Mouse (Mus musculus) natural killer cell, adult 2 months (primary cell): Measurements from ENCODE around the gene Cox17.

Experiments used
- DNase-seq, 2 experiments: peaks; one replicate each; pipeline ENCODE4 v3.0.0; 2022; ENCODE audit warnings: low spot score in 2 of 2

Gene Cox17

GRCm38 (mm10) chr16:38349881-38350280 lies 3.1 kb downstream of the Cox17 start:
- no peak for DNase-seq

DNA sequence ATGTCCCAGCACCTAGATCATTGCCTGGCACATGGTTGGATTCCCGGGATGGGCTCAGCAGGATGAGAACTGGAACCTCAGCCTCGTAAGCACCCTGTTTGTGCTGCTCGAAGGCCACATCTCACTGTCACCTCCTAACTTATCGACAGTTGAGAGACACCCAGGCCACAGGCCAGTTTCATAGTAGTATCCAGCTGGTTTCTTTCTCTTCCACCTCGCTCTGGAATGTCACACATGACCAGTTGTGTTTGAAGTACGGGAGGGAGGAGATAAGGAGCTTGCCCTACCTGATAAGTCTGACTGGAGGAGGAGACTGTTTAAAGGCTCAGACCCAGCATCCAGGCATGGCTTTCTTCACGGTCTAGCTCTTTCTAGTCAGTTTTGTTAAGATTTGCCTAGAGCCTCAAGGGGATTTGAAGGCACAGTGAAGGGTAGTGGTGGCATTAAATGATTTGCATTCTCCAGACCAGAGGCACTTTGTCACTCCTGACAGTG lies 3.6 kb downstream of the Cox17 start:
- DNase-seq, result peak in 1 of 2 experiments; percentile 3

DNA sequence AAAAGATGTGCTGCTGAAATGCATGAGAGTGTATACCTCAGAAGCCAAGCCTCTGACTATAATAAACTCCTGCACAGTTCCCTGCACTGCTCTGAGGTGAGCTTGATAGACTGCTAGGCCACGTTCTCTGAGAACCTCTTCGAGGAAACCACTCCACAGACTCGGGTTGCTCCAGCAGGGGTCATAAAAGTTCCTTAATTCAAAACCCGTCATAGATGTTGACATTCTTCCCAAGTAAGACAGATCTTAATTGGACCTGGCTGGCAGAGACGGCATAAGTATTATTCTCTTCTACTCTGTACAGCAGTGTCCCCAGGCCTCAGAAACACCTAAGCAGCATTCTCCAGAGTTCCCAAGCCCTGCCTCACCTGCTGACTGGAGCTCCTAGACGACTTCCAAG lies 4.1 kb downstream of the Cox17 start:
- DNase-seq, result no peak

GRCm38 (mm10) chr16:38352031-38352430 lies 5.2 kb downstream of the Cox17 start:
- no peak for DNase-seq

- DNase-seq, result no peak
Observed at GRCm38 (mm10) chr16:38352851-38353250, 6.1 kb downstream of the Cox17 start.

DNA sequence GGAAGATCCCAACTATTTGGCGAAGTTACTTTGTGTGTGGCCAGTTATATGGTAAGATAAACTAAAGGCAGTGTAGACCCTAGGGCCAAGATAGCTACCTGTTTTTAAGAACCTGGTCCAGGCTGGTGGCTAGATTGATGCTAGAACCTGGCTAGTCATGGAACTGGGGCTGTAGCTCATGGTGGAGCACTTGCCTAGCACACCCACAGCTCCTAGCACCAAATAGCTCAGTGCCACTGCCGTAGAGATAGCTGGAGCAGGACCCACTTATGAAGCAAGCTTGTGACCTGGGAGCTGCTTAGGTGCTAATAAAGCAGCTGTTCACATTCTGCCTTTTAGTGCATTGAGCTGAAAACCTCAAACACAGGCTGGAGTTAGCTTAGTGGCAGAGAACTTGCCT lies 6.9 kb downstream of the Cox17 start:
- no peak for DNase-seq

DNA sequence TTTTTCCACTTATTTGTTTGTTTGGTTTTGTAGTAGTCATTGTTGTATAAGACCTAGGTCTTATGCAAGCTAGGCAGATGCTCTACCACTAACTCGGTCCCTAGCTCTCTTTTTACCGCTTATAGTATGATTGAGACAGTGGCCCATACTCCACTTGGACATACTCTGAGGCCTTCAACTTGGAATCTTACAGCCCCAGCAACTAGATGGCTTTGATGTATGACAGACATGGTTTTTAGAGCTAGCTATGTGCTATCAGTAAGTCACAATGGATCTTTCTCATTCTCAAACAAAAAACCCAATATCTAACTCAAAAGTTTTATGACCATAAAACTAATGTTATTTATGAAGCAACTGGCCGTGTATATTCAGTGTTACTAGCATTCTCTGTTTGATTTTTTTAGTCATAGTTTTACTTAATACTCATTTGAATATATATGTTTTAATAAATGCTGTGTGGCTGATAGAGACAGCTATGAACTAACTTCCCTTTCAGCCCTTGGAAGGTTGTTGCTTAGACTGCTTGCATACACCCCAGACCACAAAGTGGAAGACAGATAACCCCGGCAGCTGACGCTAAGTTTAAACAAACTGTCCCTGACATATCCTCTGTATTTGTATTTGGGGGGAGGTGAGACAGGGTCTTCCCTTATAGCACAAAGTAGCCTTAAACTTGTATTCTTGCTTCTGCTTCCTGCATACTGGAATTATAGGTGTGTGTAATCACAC lies 7.6 kb downstream of the Cox17 start:
- DNase-seq, result no peak

- no peak for DNase-seq
Observed at GRCm38 (mm10) chr16:38358256-38358812, 11.5 kb downstream of the Cox17 start.

GRCm38 (mm10) chr16:38359241-38359640 lies 12.4 kb downstream of the Cox17 start:
- DNase-seq, result no peak

DNA sequence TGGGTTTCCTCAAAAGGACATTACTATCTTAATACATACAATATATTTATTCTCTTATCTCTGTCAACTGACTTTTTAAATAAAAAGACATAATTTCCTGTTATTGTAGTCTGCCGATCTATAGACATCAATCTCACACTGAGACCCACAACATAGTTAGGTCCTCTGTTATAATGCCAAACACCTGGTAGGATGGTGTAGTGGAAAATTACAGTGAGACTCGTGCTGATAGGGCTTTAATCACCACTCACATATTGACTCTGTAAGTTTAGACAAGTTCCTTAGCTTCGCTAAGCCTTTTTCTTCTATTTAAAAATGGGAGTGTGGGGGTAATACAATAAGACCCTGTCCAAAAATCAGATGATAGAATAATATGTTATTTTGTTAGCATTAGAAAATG lies 13.1 kb downstream of the Cox17 start:
- no peak for DNase-seq

- no peak for DNase-seq
Observed at GRCm38 (mm10) chr16:38360317-38360716, 13.5 kb downstream of the Cox17 start.

- no peak for DNase-seq
Observed at GRCm38 (mm10) chr16:38361933-38362332, 15.1 kb downstream of the Cox17 start, which contains the start of gene Popdc2. TSS of gene Popdc2 (plus strand) at chr16:38362209.

DNA sequence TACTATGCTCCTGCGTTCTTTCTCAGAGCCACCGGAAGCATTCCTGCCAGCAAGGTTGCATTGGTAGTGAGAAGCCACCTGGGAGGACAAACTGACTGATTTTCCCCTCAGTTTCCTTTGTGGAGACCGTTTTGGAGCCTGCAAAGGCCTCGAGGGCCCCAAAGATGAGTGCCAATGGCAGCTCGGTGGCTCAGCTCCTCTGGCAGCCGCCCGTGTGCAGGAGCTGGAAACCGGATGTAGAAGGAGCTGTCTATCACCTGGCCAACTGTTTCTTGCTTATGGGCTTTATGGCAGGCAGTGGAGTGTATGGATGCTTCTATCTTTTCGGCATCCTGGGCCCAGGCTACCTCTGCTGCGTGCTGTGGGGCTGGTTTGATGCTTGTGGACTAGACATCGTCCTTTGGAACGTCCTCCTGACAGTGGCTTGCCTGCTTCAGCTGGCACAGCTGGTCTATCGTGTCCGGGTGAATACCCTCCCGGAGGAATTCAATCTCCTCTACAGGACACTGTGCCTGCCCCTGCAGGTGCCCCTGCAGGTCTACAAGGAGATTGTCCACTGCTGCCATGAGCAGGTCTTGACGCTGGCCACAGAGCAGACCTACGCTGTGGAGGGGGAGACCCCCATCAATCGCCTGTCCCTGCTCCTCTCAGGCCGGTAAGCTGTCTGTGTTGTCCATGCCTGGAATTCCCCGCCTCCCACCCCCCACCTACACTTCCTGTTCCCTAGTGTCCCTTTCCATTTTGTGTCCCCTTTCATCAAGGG lies 15.9 kb downstream of the Cox17 start:
- no peak for DNase-seq

GRCm38 (mm10) chr16:38363256-38363595 lies 16.4 kb downstream of the Cox17 start:
- no peak for DNase-seq

DNA sequence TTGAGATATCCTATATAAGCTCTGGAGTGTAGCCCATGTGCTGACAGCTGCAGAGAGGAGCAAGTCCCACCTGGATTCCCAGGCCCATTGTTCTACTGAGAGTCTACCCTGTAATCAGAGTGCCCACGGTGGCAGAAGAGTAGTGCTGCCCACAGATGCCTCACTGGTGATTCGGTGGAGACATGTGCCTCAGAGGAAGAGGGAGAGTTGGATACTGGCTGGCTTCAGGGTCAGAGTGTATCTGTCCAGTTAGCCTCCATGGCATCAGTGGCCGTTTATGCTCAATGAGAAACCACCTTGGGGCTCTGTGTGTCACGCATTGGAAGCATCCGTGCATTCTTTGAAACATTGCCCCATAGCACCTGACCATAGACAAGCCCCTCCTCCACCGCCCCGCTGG lies 16.9 kb downstream of the Cox17 start:
- DNase-seq, result no peak

DNA sequence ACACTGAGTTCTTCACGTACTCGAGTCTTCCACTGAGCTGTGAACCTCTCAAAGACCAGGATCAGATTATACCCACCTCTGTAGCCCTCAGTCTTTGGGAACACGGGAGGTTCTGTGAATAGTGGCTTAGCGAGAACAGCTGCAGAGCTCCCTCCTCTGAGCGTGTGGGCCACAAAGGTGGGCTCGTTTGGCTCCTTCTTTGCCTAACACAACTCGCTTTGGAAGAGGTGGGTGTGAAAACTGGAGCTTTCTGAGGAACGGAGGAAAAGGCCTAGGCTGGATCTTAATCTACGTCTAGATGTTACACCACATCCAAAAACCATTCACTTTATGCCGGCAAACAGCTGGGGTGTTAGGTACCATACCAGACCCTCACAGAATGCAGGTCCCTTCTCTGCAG lies 18.6 kb downstream of the Cox17 start:
- no peak for DNase-seq

DNA sequence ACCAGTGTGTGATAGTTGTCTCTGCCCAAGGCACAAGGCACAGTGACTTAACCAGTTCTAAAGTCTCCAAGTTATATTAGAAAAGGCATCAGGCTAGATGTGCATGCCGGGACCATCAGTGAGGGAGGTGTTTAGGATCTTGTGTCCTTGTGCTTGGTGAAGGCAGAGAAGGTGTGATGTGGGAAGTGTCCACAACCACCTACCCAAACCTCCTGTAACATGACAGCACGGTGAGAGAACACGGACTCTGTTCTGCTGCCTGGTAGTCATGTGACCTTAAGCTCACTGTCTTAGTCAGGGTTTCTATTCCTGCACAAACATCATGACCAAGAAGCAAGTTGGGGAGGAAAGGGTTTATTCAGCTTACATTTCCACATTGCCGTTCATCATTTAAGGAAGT lies 19.4 kb downstream of the Cox17 start:
- no peak for DNase-seq

- no peak for DNase-seq
Observed at GRCm38 (mm10) chr16:38368336-38368735, 21.5 kb downstream of the Cox17 start.

DNA sequence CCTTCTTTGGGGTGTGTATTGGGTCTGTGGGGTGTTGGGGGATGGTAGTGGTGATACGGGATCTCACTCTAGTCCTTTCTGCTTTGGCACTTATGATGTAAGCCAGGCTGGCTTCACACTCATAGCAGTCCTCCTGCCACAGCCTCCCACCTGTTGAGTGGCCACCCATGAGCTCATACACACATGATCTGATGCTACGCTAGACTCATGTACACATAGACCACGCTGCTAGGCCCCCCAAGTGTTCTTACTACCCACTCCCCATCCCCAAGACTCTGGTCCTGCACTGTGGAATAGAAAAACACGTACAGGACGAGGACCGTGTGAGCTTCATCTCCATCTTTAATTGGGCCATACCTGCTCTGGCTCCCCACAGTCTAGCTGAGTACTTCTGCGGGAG lies 22.2 kb downstream of the Cox17 start:
- no peak for DNase-seq

DNA sequence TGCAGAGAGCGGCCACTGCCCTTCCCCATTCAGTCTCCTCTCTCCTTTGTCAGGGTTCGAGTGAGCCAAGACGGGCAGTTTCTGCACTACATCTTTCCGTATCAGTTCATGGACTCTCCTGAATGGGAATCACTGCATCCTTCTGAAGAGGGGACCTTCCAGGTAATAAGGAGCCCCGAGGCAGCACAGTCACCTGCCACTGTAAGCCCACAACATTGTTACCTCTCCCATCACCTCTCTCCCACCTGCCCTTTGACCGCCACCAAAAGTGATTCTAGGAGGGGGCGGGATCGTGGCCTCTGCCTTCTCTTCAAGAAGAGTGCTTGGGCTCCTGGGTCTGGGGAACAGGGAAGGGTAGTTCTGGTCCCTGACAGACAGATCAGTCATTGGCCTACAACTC lies 22.6 kb downstream of the Cox17 start:
- no peak for DNase-seq

DNA sequence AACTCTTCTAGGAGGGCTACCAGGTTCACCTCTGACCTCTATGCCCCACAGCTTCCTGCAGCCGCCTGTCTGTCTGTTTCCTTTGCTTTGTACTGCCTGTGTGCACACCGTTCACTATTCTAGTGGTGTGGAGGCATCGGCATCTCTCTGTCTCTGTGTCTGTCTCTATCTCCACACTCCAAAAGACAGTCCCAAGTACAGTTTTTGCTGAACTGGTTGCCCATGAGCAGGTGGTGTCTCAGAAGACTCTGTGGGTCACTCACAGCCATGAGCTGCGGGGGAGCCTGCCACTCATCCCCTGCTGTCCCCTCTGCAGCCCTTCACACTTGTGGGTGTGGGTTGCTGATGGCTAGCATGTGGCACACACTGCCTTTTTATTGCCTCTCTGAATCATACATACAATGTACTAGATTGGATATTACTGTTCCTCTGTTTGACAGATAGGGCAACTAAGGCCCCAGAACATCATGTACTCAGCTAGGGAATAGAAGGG lies 23.2 kb downstream of the Cox17 start:
- DNase-seq, result no peak

- no peak for DNase-seq
Observed at GRCm38 (mm10) chr16:38370633-38371374, 24.0 kb downstream of the Cox17 start.
